Comparison of ENCODE assay signal across 28 mouse cellular contexts in genomic region chrX:161977236-161977841, GRCm38 (mm10).
DNase-seq lines count a peak whose midpoint lies in the region; ATAC-seq and TF ChIP-seq lines count a peak whose summit lies in the region.
"Had no signal": no experiment of that assay in that cellular context is flagged by ENCODE, and none has a peak within 500 bp of the region (broad histone marks: within the 10 kb centered on the region; RNA-seq: fewer than 3 reads in every experiment).

No protein-coding gene starts in this region.

- ATAC-seq in kidney, postnatal 0 days (replicated peaks; ENCODE audit: low FRiP score, low read depth) = no peak
- ATAC-seq: inflammation-experienced regulatory T-cells, adult 6 months had no signal

- H3K4me2 ChIP-seq in kidney, postnatal 0 days (ENCODE audit: low read length) = no peak overlapping the region
- H3K4me2 ChIP-seq: embryonic facial prominence, embryonic 12.5 days; hindbrain, embryonic 14.5 days; limb, embryonic 15.5 days; liver, embryonic 15.5 days; lung, embryonic 15.5 days; neural tube, embryonic 15.5 days; stomach, embryonic 15.5 days had no signal

- no peaks in the 10 kb centered on the region for H3K9me3 ChIP-seq in kidney, postnatal 0 days (replicated peaks; ENCODE audit: low read length)
- H3K9me3 ChIP-seq: embryonic facial prominence, embryonic 12.5 days; G1E; limb, embryonic 15.5 days; liver, embryonic 15.5 days; lung, embryonic 15.5 days; neural tube, embryonic 15.5 days; stomach, embryonic 15.5 days had no signal

- H3K27ac ChIP-seq in kidney, postnatal 0 days = 0 out of 2 replicates have a peak overlapping the region, but pooled peaks have one; percentile 16
- H3K27ac ChIP-seq: embryonic facial prominence, embryonic 12.5 days; hindbrain, embryonic 14.5 days; left cerebral cortex, adult 2 months; limb, embryonic 15.5 days; liver, embryonic 15.5 days; lung, embryonic 15.5 days; neural tube, embryonic 15.5 days; stomach, embryonic 15.5 days had no signal

- H3K4me1 ChIP-seq in kidney, postnatal 0 days (replicated peaks; ENCODE audit: insufficient read depth, low read length) = no peaks in the 10 kb centered on the region
- H3K4me1 ChIP-seq: embryonic facial prominence, embryonic 12.5 days; liver, embryonic 15.5 days; lung, embryonic 15.5 days; neural tube, embryonic 15.5 days; stomach, embryonic 15.5 days had no signal

- WGBS in kidney, postnatal 0 days = 56% methylated on average over 4 of the region's 4 CpGs

- no peaks in the 10 kb centered on the region for H3K36me3 ChIP-seq in kidney, postnatal 0 days (ENCODE audit: insufficient read depth, low read length)
- H3K36me3 ChIP-seq: embryonic facial prominence, embryonic 12.5 days; G1E; limb, embryonic 15.5 days; liver, embryonic 15.5 days; lung, embryonic 15.5 days; neural tube, embryonic 15.5 days; stomach, embryonic 15.5 days had no signal

- no peak for TF ChIP-seq CTCF in kidney, postnatal 0 days (IDR thresholded peaks at IDR 0.05; ENCODE audit: low read depth)

- H3K27me3 ChIP-seq in kidney, postnatal 0 days (ENCODE audit: insufficient read depth, low read length) = no peaks in the 10 kb centered on the region
- H3K27me3 ChIP-seq: CH12.LX; stomach, embryonic 15.5 days had no signal

- H3K9ac ChIP-seq in kidney, postnatal 0 days (ENCODE audit: low read depth, low read length) = no peak overlapping the region
- H3K9ac ChIP-seq: embryonic facial prominence, embryonic 12.5 days; hindbrain, embryonic 14.5 days; limb, embryonic 15.5 days; liver, embryonic 15.5 days; lung, embryonic 15.5 days; neural tube, embryonic 15.5 days; stomach, embryonic 15.5 days had no signal

- H3K4me3 ChIP-seq in kidney, postnatal 0 days (replicated peaks; ENCODE audit: low read depth, low read length) = no peak overlapping the region
- H3K4me3 ChIP-seq: embryonic facial prominence, embryonic 12.5 days; left cerebral cortex, adult 2 months; limb, embryonic 15.5 days; liver, embryonic 15.5 days; lung, embryonic 15.5 days; neural tube, embryonic 15.5 days; stomach, embryonic 15.5 days had no signal

- DNase-seq in kidney, adult 11 months = peak; percentile 53
- no peak for DNase-seq in kidney, postnatal 4 days
- peak; percentile 6 to 10 for DNase-seq in right cerebral cortex, adult 2 months (ENCODE audit: low spot score in 2 of 2)
- DNase-seq in right cerebral cortex, postnatal 25 days = no peak
- DNase-seq in kidney, postnatal 0 days (ENCODE audit: low spot score) = no peak
- DNase-seq in ovary, postnatal 14 days (ENCODE audit: low spot score) = no peak
- no peak for DNase-seq in urinary bladder, adult 2 months (ENCODE audit: low spot score)
- DNase-seq: adrenal gland, adult 2 months; B cell, adult 2 months; cerebellum, adult 2 months; cerebellum, postnatal 25 days; heart, postnatal 36 days; layer of hippocampus, adult 9-11 months; left cerebral cortex, postnatal 4 days; lung, postnatal 36 days; midbrain, embryonic 14.5 days; thymus, postnatal 25 days had no signal

Comparison
In these comparisons a context has a peak if more than half of its experiments do, and no peak if none do; other contexts are left out.
1. DNase-seq: peak in kidney, adult 11 months (single experiment) and right cerebral cortex, adult 2 months (2 of 2); none in kidney, postnatal 4 days (0 of 2), right cerebral cortex, postnatal 25 days (single experiment), kidney, postnatal 0 days (single experiment), ovary, postnatal 14 days (single experiment) and urinary bladder, adult 2 months (single experiment).